Mouse (Mus musculus): ENCODE data around the gene Igdcc4. TPM values are rescaled to one million over a fixed set of nuclear protein-coding genes. Genes with fewer than 3 reads are reported as not detected.
"Not testable (repeated sequence)": the region's sequence is repeated elsewhere in the genome, so short reads cannot be mapped to it uniquely, and the experiment has no call there.

Igdcc4 gene
- polyA plus RNA-seq (2011; ENCODE audit: insufficient read depth, insufficient read length, low replicate concordance, missing spikeins) = 0.32 TPM in 1 of 2 replicates, not detected in the other

DNA sequence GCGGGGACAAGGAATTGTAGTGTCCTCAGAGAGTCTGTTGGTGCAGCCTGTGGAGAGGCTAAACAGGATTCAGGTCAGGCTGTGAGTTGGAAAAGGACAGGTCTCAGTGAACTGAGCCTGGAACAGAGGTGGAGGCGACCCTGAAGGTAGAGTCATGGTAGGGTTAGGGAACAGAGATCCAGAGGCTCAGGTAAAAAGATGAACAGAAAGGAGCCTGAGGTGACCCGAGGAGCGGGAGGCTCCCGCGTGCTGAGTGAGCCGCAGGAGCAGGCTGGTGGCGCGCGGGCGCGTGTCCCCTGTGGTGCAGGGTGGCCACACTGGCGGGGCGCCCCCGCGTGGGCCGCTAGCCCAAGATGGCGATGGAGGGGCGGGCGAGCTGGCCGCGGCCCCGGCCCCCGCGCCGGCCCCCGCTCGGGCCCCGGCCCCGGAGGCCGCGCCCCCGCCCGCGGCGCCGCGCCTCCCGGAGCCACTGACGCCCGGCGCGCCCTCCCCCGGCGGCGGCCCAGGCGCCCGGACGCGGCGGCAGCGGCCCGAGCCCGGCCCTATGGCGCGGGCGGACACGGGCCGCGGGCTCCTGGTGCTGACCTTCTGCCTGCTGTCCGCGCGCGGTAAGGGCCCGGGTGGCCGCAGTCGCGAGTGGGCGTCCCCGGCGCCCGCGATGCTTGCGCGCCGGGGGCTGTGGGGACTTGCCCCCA, at the start of gene Igdcc4:
Igdcc4 (plus strand) TSS at position 496 of the 695 bp plus-strand sequence.
- TF ChIP-seq CTCF (IDR thresholded peaks at IDR 0.05; ENCODE audit: control insufficient read depth, insufficient read depth, low read length) (no peak), POLR2A (IDR thresholded peaks at IDR 0.05; ENCODE audit: borderline replicate concordance, control insufficient read depth, low read depth, low read length) (no peak)
- H3K4me3 ChIP-seq (replicated peaks; ENCODE audit: control insufficient read depth, low read depth, low read length) = no peak within 1 kb of the TSS
- H3K4me1 ChIP-seq (ENCODE audit: control insufficient read depth, insufficient read depth, low read length) = no peaks in the 10 kb centered on the region; the same call in 1 of the 2 replicates
- WGBS = 6% methylated on average over 70 of the region's 76 CpGs
- no peak within 1 kb of the TSS for H3K27ac ChIP-seq (ENCODE audit: control insufficient read depth, insufficient read depth, low read depth, low read length, poor library complexity)

DNA sequence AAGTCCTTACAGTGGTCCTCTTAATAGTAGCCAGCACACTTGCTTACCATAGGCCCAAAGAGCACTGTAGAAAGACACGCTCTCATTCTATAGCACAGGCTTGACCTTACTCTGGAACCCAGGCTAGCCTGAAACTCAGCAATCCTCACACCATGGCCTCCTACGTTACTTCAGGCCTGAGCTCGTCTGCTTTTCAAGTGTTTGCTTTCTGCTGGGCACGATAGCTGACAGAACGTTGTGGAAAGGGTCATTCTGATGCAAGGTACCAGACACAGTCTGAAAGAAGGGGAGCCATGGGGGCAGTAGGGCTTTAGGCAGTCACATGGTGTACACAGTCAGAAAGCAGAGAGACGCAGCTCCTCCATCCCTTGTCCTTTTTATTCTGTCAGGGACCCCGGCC, 37.0 kb upstream of the Igdcc4 start:
- 94% methylated on average over 7 of the region's 7 CpGs for WGBS
- Histone ChIP-seq H3K4me1 (ENCODE audit: control insufficient read depth, insufficient read depth, low read length) (no peaks in the 10 kb centered on the region), H3K4me3 (replicated peaks; ENCODE audit: control insufficient read depth, low read depth, low read length) (no peak overlapping the region), H3K27ac (ENCODE audit: control insufficient read depth, insufficient read depth, low read depth, low read length, poor library complexity) (no peak overlapping the region)
- no peak for TF ChIP-seq POLR2A (IDR thresholded peaks at IDR 0.05; ENCODE audit: borderline replicate concordance, control insufficient read depth, low read depth, low read length)
- TF ChIP-seq CTCF (IDR thresholded peaks at IDR 0.05; ENCODE audit: control insufficient read depth, insufficient read depth, low read length) = no peak

DNA sequence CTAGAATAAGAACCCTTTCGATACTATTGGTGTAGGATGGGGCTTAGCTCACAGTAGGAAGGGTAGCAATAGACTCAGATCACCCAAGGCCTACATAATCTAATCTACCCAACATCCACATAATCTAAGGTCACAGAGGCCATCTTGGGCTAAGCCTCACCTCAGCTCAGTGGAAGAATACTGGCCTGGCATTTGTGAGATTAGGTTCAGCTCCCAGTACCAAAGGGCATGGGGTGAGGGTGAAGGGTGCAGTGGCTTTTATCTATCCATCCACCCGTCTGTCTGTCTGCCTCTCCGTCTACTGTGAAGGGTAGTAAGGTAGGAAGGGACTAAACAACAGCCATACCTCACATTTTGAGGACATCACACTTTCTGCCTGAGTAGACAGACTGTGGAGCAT, 30.7 kb upstream of the Igdcc4 start:
- 65% methylated on average over 3 of the region's 3 CpGs for WGBS
- peaks cover 4% of the 10 kb centered on the region for H3K4me1 ChIP-seq (ENCODE audit: control insufficient read depth, insufficient read depth, low read length)
- no peak overlapping the region; the same call in 1 of the 2 replicates for H3K27ac ChIP-seq (ENCODE audit: control insufficient read depth, insufficient read depth, low read depth, low read length, poor library complexity)
- TF ChIP-seq POLR2A (IDR thresholded peaks at IDR 0.05; ENCODE audit: borderline replicate concordance, control insufficient read depth, low read depth, low read length) (no peak), CTCF (IDR thresholded peaks at IDR 0.05; ENCODE audit: control insufficient read depth, insufficient read depth, low read length) (no peak)
- no peak overlapping the region for H3K4me3 ChIP-seq (replicated peaks; ENCODE audit: control insufficient read depth, low read depth, low read length)

DNA sequence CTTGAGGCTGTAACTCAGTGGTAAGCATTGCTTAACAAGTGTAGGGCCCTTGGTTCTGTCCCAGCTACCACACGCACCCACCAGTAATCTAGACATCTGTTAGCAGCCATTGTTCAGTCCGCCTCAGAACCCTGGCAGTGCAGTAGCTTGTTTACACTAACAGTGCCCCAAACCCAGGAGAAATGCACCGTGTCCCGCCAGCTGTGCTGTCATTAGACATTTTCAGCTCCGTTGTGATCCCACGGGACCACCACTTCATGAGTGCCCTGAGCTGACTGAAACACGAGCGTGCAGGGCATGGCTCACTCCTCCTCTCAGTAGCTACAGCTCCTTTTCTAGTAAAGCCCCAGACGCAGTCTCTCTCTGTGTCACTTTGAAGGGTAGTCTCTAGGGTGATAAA, 27.7 kb upstream of the Igdcc4 start:
- WGBS = 70% methylated on average over 9 of the region's 9 CpGs
- H3K4me1 ChIP-seq (ENCODE audit: control insufficient read depth, insufficient read depth, low read length) = peaks cover 5% of the 10 kb centered on the region
- no peak overlapping the region; the same call in 1 of the 2 replicates for H3K27ac ChIP-seq (ENCODE audit: control insufficient read depth, insufficient read depth, low read depth, low read length, poor library complexity)
- TF ChIP-seq POLR2A (IDR thresholded peaks at IDR 0.05; ENCODE audit: borderline replicate concordance, control insufficient read depth, low read depth, low read length) (no peak), CTCF (IDR thresholded peaks at IDR 0.05; ENCODE audit: control insufficient read depth, insufficient read depth, low read length) (no peak)
- H3K4me3 ChIP-seq (replicated peaks; ENCODE audit: control insufficient read depth, low read depth, low read length) = no peak overlapping the region

DNA sequence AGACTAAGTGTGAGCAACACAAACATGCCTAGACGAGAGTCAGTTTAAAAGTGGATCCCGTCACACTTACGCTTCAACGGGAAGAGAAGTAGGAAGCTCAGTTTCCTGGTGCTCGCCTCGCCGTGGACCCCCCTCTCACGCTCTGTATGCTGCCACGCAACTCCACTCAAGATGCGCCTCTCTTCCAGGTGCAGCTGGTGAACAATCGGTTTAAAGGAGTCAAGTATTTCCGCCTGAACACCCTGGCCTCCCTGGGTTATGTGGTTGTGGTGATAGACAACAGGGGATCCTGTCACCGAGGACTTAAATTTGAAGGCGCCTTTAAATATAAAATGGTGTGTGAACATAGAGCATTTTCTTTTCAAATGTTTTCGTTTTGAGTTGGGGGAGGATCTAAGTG, 27.0 kb upstream of the Igdcc4 start:
- TF ChIP-seq CTCF (IDR thresholded peaks at IDR 0.05; ENCODE audit: control insufficient read depth, insufficient read depth, low read length) (no peak), POLR2A (IDR thresholded peaks at IDR 0.05; ENCODE audit: borderline replicate concordance, control insufficient read depth, low read depth, low read length) (no peak)
- Histone ChIP-seq H3K4me1 (ENCODE audit: control insufficient read depth, insufficient read depth, low read length) (peaks cover 5% of the 10 kb centered on the region), H3K27ac (ENCODE audit: control insufficient read depth, insufficient read depth, low read depth, low read length, poor library complexity) (peak overlapping the region; percentile 5; the same call in 1 of the 2 replicates), H3K4me3 (replicated peaks; ENCODE audit: control insufficient read depth, low read depth, low read length) (no peak overlapping the region)
- 41% methylated on average over 15 of the region's 15 CpGs for WGBS

DNA sequence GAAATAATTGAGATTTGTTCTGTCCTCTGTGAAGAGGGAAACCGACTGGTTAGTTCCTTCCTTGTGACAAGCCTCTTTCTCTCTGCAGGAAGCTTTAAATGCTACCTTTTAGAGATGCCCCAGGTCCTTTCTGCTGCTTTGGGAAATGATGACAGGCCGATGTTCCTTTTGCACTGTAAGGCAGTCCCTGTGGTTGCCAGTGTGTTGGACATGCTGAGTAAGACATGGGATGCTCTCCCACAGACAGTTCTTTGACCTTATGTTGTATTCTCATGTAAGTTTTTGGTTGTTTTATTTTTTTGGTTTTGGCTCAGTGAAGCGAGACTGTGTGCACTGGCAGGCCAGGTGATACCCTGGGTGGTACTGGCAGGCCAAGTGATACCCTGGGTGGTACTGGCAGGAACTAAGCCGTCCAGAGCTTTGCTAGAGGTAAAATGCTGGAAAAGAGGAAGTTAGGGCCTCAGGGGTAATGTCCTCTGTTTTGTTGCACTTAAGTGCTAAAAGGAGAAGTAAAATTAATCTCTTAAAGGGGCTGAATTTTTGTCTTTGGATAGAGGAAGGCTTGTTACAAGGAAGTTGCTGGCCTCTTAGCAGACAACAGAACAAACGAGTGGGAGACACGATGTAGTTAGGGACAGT, 26.3 kb upstream of the Igdcc4 start:
- no peak overlapping the region for H3K4me3 ChIP-seq (replicated peaks; ENCODE audit: control insufficient read depth, low read depth, low read length)
- WGBS = 15% methylated on average over 6 of the region's 6 CpGs
- peak overlapping the region; percentile 66 for H3K27ac ChIP-seq (ENCODE audit: control insufficient read depth, insufficient read depth, low read depth, low read length, poor library complexity)
- peaks cover 5% of the 10 kb centered on the region for H3K4me1 ChIP-seq (ENCODE audit: control insufficient read depth, insufficient read depth, low read length)
- no peak for TF ChIP-seq CTCF (IDR thresholded peaks at IDR 0.05; ENCODE audit: control insufficient read depth, insufficient read depth, low read length)
- no peak for TF ChIP-seq POLR2A (IDR thresholded peaks at IDR 0.05; ENCODE audit: borderline replicate concordance, control insufficient read depth, low read depth, low read length)

DNA sequence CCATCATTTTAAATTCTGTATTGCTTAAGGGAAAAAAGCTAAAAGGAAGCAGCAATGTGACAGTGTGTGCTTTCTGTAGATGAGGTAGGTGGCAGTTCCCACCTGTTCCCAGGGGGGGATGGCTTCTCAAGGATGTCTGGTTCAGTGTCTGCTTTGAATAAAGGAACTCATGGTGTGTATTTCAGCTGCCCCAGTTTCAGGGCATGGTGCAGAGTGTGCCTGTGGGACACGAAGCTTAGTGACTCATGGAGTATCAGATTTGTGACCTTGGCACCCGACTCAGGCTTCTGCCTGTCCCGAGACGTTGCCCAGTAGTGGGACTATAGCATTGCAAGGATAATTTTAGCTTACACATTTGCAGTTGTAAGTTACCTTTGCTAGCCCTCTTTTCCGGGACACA, 23.8 kb upstream of the Igdcc4 start:
- peaks cover 5% of the 10 kb centered on the region for H3K4me1 ChIP-seq (ENCODE audit: control insufficient read depth, insufficient read depth, low read length)
- TF ChIP-seq CTCF (IDR thresholded peaks at IDR 0.05; ENCODE audit: control insufficient read depth, insufficient read depth, low read length) (no peak), POLR2A (IDR thresholded peaks at IDR 0.05; ENCODE audit: borderline replicate concordance, control insufficient read depth, low read depth, low read length) (no peak)
- 91% methylated on average over 5 of the region's 5 CpGs for WGBS

DNA sequence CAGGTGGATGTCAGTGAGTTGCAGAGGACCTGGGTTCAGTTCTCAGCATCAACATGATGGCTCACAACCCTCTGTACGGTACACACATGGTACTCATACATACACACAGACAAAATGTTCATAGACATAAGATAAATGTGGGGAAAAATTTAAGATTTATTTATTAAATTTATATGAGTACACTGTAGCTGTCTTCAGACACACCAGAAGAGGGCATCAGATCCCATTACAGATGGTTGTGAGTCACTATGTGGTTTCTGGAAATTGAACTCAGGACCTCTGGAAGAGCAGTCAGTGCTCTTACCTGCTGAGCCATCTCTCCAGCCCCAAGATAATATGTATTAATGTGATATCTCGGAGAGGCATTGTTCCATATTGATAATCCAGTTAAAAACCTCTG, 21.1 kb upstream of the Igdcc4 start:
- H3K4me3 ChIP-seq (replicated peaks; ENCODE audit: control insufficient read depth, low read depth, low read length); H3K4me1 ChIP-seq (ENCODE audit: control insufficient read depth, insufficient read depth, low read length); H3K27ac ChIP-seq (ENCODE audit: control insufficient read depth, insufficient read depth, low read depth, low read length, poor library complexity): not testable (repeated sequence)
- 94% methylated on average over 2 of the region's 2 CpGs for WGBS

More for the DNA sequence above, 23.8 kb upstream of the Igdcc4 start:
- no peak overlapping the region for H3K4me3 ChIP-seq (replicated peaks; ENCODE audit: control insufficient read depth, low read depth, low read length)
- no peak overlapping the region for H3K27ac ChIP-seq (ENCODE audit: control insufficient read depth, insufficient read depth, low read depth, low read length, poor library complexity)
